Mouse (Mus musculus): ENCODE measurements at regions not wholly inside any gene's neighbourhood (a gene's known extent, or its start where the extent isn't known, plus 50 kb on each side); places are given as distances from the start of the nearest gene placed in this dataset.

DNA sequence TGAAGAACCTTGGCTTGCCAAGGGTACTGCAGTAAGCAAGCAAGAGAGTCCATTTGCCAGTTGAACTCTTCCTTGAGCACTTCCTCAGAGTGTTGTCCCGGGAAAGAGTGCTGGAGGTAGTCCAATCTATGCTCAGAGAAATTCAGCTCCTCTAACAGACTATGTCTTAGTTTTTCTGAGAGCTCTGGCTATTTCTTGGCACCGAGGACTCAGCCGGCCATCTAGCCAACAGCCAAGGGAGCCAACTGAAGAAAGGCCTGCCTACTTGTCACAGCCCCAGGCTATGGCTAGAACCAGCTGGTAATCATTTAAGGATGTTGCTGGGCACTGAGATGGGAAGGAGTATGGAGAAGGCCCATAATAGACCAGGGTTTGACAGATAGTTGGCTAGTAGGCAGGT lies 70.8 kb upstream of the Pja1 start:
- no peak for DNase-seq

DNA sequence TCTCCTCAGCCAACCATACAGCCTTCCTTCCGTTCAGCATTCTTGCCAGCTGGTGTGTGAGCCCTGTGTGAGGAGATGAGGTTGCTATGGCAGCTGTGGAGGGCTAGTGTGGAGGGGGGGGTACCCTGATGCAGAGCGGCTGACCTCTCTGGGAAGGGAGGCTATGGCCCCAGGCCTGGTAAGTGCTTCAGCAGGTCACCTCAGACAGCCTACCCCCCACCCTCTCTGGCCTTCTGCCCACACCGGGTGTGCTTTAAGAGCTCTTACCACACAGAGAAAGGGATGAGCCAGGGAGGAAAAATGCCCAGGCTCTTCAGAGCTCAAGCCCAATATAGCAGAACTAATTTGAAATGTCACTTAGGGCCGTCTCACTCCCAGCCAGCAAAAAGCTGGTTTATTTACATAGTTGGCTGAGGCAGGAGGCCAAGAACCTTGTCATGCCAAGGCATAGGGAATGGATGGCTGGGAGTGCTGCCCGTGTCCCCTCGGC lies 69.1 kb upstream of the Pja1 start:
- DNase-seq, result no peak

DNA sequence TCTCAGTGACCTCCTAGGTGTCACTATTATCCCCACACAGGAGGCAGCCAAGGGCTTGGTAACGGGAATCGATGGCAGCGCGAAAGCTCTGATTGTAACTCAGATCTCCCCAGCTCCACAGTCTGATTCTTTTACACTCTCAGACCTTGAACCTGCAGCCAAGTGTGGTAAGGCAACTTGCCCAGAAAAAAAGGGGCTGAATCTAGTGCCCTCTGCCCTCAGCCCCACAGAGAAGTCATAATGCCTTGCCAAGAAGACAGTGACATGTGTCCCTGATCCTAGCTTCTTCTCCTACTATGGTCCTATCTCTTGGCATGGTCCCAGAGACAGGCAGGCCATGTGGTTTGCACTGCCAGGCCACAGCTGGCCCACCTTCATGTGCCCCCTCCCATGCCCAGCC lies 68.6 kb upstream of the Pja1 start:
- DNase-seq, result no peak

DNA sequence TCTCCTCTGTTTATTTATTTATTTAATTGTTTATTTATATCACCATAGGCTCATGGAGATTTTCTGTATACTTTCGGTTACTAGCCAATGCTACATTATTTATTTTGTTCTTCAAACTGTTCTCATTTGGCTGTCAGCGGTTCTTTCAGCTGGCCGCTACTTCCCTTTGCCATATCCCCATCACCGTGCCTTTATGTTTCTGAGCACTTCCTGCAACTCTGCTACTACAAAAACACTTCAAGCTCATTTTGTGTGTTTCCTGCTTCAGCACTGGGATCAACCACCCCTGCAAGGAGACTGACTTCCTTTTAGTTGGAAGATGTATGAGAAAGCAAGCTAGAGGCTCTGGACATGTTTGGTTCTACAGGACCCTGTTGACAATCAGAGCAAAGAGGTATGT lies 66.7 kb upstream of the Pja1 start:
- no peak for DNase-seq

DNA sequence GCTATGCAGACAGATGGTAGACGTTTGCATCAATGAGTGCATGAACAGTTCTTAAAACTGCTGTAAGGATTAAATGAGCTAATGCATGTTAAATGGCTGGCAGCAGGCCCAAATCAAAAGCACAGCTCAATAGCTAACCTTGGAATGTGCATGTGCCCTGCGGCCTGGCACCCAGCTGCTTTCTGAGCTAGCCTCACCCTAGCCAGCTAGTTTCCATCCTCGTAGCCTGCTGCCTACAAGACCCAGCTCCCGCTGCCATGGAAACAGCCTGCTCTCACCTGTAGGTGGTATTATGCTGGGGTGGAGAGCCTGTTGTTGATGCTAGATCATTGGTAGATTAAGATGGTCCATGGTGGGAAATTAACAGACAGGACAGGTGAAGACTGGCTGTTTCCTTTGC lies 63.8 kb upstream of the Pja1 start:
- no peak for DNase-seq

DNA sequence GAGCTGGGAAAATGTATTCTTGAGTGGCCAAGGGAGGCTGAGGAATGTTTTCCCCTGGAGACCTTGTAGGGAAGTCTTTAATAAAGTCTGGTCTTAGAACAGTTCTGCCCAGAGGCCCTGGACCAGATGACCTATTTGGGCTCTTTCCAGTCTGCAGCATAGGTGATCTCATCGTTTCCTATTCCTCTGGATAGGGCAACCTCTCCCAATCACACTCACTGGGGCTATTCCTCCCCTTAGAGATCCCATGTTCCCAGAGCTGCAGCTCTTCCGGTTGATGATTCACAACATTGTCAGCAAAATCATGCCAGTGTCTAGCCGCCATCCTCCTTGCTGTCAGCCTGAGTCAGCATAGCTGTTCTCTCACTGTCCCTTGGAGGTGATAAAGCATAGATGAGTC lies 60.1 kb upstream of the Pja1 start:
- DNase-seq, result no peak

DNA sequence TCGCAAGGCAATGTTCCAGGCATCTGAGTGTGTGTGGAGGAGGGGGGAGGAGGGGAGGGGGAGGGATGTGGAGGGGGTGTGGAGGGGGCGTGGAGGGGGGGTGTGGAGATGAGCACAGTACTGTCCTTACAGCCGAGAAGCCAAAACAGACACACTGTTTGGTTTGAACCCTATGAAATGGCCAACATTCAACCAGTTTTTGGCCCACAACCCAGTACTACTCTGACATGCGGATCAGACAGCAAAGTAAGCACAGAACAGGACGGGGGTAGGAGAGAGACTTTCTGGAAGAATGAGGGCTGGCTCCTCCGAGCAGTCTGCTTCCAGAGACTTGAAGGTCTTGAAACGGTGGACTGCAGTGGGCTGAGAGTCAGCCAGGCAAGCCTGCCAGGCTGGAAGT lies 59.4 kb upstream of the Pja1 start:
- DNase-seq, result no peak

DNA sequence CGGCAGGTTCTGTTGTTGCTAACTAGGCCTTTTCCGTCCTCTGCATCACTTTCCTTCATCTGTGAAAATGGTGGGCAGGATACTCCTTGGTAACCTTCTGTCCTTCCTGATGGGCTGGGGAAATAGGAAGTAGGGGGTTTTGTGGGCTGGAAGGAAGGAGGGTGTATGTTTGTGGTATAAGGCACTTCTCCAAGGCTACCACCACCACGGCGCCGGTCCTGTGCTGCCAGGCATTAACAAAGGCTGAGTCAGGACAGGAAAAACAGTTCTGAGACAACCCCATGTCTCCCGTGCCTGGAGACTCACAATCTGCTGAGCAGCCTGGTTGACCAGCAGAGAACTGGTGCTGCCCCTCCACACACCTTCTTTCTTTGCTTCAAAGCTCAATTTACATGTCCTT lies 52.2 kb upstream of the Pja1 start:
- DNase-seq, result no peak

DNA sequence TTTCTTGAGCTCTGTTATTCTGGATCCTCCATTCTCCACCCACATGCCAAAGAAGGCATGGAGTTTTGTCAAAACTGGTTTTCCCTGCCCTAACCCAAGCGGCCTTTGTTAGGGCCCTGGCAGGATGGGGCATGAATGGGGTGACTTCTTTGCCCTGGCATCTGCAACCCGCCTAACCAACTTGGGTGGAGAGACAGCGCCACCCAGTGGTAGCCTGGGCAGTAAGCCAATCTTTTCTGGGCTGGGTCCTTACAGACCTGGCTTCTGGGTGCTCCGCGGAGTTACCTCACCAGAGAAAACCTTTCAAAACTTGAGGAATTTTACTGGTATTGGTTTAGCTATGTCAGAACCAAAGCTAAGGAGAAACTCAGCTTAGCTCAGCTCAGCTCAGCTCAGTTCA lies 51.8 kb upstream of the Pja1 start:
- peak; percentile 32 for DNase-seq

DNA sequence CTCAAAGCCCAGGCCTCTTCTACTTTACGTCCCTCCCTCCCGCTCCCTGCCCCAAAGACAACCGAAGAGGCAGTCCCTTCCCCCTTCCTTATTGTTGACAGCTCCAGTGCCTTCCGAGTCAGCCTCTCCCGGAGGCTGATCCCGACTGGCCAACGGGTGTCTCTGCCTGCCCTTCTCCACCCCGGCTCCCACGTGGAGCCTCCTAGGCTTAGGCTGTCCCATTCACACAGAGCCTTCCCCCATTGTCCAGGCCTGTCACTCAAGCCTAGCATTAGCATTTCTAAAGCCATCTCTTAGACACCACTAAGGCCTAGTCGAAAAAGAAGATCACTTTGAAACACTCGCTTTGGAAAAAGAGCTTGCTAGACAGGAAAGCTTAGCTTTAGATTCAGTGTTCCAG lies 51.2 kb upstream of the Pja1 start:
- no peak for DNase-seq

DNA sequence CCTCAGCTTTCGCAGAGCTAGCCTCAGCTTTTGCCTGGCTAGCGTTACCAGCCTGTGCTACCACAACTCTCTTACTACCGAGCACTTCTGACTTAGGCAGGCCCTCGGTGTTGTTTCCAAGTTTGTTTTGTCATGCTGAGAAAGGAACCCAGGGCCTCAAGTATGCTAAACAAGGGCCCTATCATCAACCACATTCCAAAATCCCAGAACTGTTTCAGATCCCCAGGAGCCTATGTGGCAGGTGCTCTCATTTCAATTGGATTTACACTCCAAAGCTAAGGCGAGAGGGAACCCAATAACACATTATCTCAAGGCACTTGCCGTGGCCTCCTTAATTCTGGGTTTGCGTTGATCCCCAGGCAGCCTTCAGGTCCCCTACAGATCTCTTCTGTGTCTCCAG lies 50.8 kb upstream of the Pja1 start:
- DNase-seq, result no peak
